Mouse (Mus musculus) ES-E14 (cell line): Measurements from ENCODE around the gene Sec63. TPM values are rescaled to one million over a fixed set of nuclear protein-coding genes. Genes with fewer than 3 reads are reported as not detected.

Experiments used
- DNase-seq: peaks from one replicate; pipeline ENCODE4 v3.0.0-alpha.2; 2013; ENCODE audit warnings: low read depth, low spot score
- H3K27ac ChIP-seq: 2 replicates; pipeline ENCODE4 v1.5.1; 2012; ENCODE audit warnings: low read depth, mild to moderate bottlenecking, low read length, moderate library complexity, mixed read lengths; ENCODE audit not compliant: poor library complexity, insufficient read depth, severe bottlenecking
- H3K36me3 ChIP-seq: 2 replicates; pipeline ENCODE4 v1.6.1; 2012; ENCODE audit warnings: mild to moderate bottlenecking, low read length, moderate library complexity, mixed read lengths; ENCODE audit not compliant: control insufficient read depth, poor library complexity, insufficient read depth, severe bottlenecking
- H3K4me1 ChIP-seq, 2 experiments: fragments of 150-350 bp in 1 of 2; sonication (generic) in 1 of 2; 2 replicates each; pipeline ENCODE4 v1.6.1; 2012; ENCODE audit warnings: low read length in 2 of 2, mild to moderate bottlenecking in 1 of 2, mixed read lengths in 1 of 2; ENCODE audit not compliant: control insufficient read depth in 2 of 2, insufficient read depth in 2 of 2, poor library complexity in 1 of 2
- H3K4me3 ChIP-seq, 2 experiments: fragments of 150-350 bp in 1 of 2; sonication (generic) in 1 of 2; 2 replicates each; pipeline ENCODE4 v1.5.1; 2012; ENCODE audit warnings: low read length in 2 of 2, low read depth in 1 of 2, mild to moderate bottlenecking in 1 of 2, mixed read lengths in 1 of 2; ENCODE audit not compliant: insufficient read depth in 1 of 2, poor library complexity in 1 of 2, severe bottlenecking in 1 of 2
- H3K9ac ChIP-seq: 2 replicates; pipeline ENCODE4 v1.6.1; 2012; ENCODE audit warnings: low read depth, mild to moderate bottlenecking, low read length, mixed read lengths; ENCODE audit not compliant: poor library complexity, insufficient read depth, severe bottlenecking
- H3K9me3 ChIP-seq: fragments of 150-350 bp; sonication (generic); 2 replicates; pipeline ENCODE4 v1.6.1; 2012; ENCODE audit warnings: low read depth, mild to moderate bottlenecking, low read length; ENCODE audit not compliant: control insufficient read depth, insufficient read depth
- CHD2 ChIP-seq: IDR thresholded peaks from 2 replicates; pipeline ENCODE4 v1.6.1; 2014; ENCODE audit warnings: mild to moderate bottlenecking, low read depth, low read length, inconsistent platforms
- HCFC1 ChIP-seq: IDR thresholded peaks from 2 replicates; pipeline ENCODE4 v1.6.1; 2012; ENCODE audit warnings: low read length, inconsistent platforms, borderline replicate concordance; ENCODE audit not compliant: insufficient read depth
- MAFK ChIP-seq: IDR thresholded peaks from 2 replicates; pipeline ENCODE4 v1.6.1; 2014; ENCODE audit warnings: mild to moderate bottlenecking, low read depth, low read length, inconsistent platforms; ENCODE audit not compliant: insufficient read depth
- ZC3H11A ChIP-seq: IDR thresholded peaks from 2 replicates; pipeline ENCODE4 v1.6.1; 2012; ENCODE audit warnings: low read depth, mild to moderate bottlenecking, inconsistent platforms, low read length, borderline replicate concordance
- ZNF384 ChIP-seq: IDR thresholded peaks from 2 replicates; pipeline ENCODE4 v1.6.1; 2012; ENCODE audit warnings: low read depth, low read length, inconsistent platforms
- in situ Hi-C, 2 experiments: fragments of 600-800 bp; cut with MboI; formaldehyde crosslinking; loops; one replicate each; pipeline ENCODE4 v1.15.1; 2025; ENCODE audit warnings: low sequenced_read_pairs in 2 of 2, inconsistent platforms in 1 of 2; ENCODE audit not compliant: unreplicated experiment in 2 of 2
- total RNA-seq: library from RNA; depleted of rRNA; stranded (reverse); fragments of 300-350 nt; gene quantifications from 2 replicates; pipeline ENCODE4 v1.2.3, GENCODE M21; 2012

The Sec63 gene
- total RNA-seq, 1 experiment: 44.2 TPM

- no peak for TF ChIP-seq CHD2
- TF ChIP-seq ZC3H11A: no peak
- TF ChIP-seq HCFC1: no peak
- no peak for TF ChIP-seq MAFK
- no peak for TF ChIP-seq ZNF384
- H3K4me3 ChIP-seq: no peak overlapping the region
- no peak overlapping the region for H3K9ac ChIP-seq
- H3K4me1 ChIP-seq: peaks cover 0 to 2% of the 10 kb centered on the region in 2 experiments; a peak in 2 of 4 replicates
- in situ Hi-C loops: no loop called here
- no peak for DNase-seq
- H3K36me3 ChIP-seq: no peaks in the 10 kb centered on the region
- no peaks in the 10 kb centered on the region for H3K9me3 ChIP-seq
- H3K27ac ChIP-seq: no peak overlapping the region
These were observed 108.2 kb downstream of the Sec63 start for GRCm38 (mm10) chr10:42869467-42869866.

- no peaks in the 10 kb centered on the region for H3K36me3 ChIP-seq
- no peak overlapping the region for H3K27ac ChIP-seq
- in situ Hi-C loops: no loop called here
- no peaks in the 10 kb centered on the region for H3K9me3 ChIP-seq
- no peak overlapping the region for H3K4me3 ChIP-seq
- no peak overlapping the region for H3K9ac ChIP-seq
- TF ChIP-seq CHD2 (no peak), MAFK (no peak), ZC3H11A (no peak), ZNF384 (no peak), HCFC1 (no peak)
- DNase-seq: no peak
- H3K4me1 ChIP-seq: no peaks in the 10 kb centered on the region
These were observed 111.1 kb downstream of the Sec63 start for GRCm38 (mm10) chr10:42872269-42873010.

- in situ Hi-C loops: no loop called here
- Histone ChIP-seq H3K9ac (no peak overlapping the region), H3K4me1 (no peaks in the 10 kb centered on the region), H3K4me3 (no peak overlapping the region), H3K27ac (no peak overlapping the region), H3K36me3 (no peaks in the 10 kb centered on the region), H3K9me3 (no peaks in the 10 kb centered on the region)
- no peak for DNase-seq
- no peak for TF ChIP-seq ZC3H11A
These were observed 111.8 kb downstream of the Sec63 start for GRCm38 (mm10) chr10:42873077-42873595.

DNA sequence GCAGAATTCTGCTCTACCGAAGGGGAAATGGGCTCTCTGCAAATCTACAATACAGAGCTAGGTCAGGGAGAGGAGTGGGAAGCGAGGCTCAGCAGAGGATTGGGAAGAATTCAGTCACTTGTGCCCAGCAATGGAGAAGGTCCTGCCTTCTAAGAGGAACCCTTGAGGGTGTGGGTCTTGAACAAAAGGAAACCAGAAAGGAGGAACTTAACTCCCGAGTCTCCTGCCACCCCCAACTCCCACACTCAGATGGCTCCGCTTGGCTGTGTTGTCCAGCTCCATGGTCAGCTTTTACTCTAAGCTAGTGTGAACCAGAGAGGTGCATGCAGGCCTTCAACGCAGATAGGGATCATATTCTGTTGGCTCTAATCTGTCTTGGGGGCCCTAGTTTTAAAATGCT lies 114.9 kb downstream of the Sec63 start:
- no peaks in the 10 kb centered on the region for H3K36me3 ChIP-seq
- no peaks in the 10 kb centered on the region for H3K4me1 ChIP-seq
- no peak for TF ChIP-seq ZNF384
- TF ChIP-seq HCFC1: no peak
- TF ChIP-seq MAFK: no peak
- TF ChIP-seq CHD2: no peak
- TF ChIP-seq ZC3H11A: no peak
- in situ Hi-C loops: no loop called here
- no peak overlapping the region for H3K4me3 ChIP-seq
- no peak overlapping the region for H3K9ac ChIP-seq
- no peak for DNase-seq
- no peaks in the 10 kb centered on the region for H3K9me3 ChIP-seq
- H3K27ac ChIP-seq: no peak overlapping the region

DNA sequence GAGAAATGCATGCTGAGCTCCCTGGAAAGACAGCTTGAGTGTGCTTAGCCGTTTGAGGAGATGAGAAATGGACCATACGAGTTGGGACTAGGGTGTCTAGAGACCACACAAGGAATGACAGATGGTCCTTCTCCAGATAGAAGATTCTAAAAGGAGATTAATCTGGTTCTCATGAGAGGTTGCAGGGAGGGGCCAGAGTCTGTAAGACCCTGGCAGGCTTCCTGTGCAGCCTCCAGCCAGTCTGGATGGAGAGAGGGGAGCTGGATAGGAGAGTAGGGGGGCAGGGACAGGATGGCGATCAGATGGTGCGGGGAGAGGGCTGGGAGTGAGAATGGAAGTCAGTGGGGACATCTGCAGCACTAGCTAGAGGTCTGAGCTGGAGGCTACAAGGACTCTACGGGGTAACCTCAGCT lies 118.0 kb downstream of the Sec63 start:
- Histone ChIP-seq H3K27ac (no peak overlapping the region), H3K36me3 (no peaks in the 10 kb centered on the region), H3K9me3 (no peaks in the 10 kb centered on the region), H3K4me3 (no peak overlapping the region), H3K9ac (no peak overlapping the region), H3K4me1 (no peaks in the 10 kb centered on the region)
- DNase-seq: no peak
- TF ChIP-seq CHD2: no peak
- no peak for TF ChIP-seq ZC3H11A
- TF ChIP-seq MAFK: no peak
- TF ChIP-seq HCFC1: no peak
- no peak for TF ChIP-seq ZNF384
- in situ Hi-C loops: no loop called here
